Mouse (Mus musculus) heart, postnatal 25 days (tissue): Measurements from ENCODE around the gene Fhit. TPM values are rescaled to one million over a fixed set of nuclear protein-coding genes. Genes with fewer than 3 reads are reported as not detected.

Source experiments
- DNase-seq: peaks from one replicate; pipeline ENCODE4 v3.0.0; 2022; ENCODE audit warnings: low spot score
- intact Hi-C: fragments of 180-260 bp; cut with DNase I; formaldehyde crosslinking; loops from one replicate; pipeline ENCODE4 v1.15.1; 2025
- total RNA-seq, 2 experiments: library from RNA; stranded (reverse); gene quantifications; 2 replicates each; pipeline ENCODE4 v1.2.3; 2021

The Fhit gene
- total RNA-seq, 2 experiments from 2014 or later: 2.9 to 4.0 TPM

- intact Hi-C loops: no loop called here
These were observed 940.0 kb downstream of the Fhit start for GRCm38 (mm10) chr14:10221847-10222246.

GRCm38 (mm10) chr14:10213216-10213615 lies 948.6 kb downstream of the Fhit start:
- intact Hi-C loops: no loop called here
- no peak for DNase-seq

More at GRCm38 (mm10) chr14:10221847-10222246, 940.0 kb downstream of the Fhit start:
- no peak for DNase-seq

- intact Hi-C loops: no loop called here
- no peak for DNase-seq
These were observed 950.7 kb downstream of the Fhit start for GRCm38 (mm10) chr14:10211184-10211583.

GRCm38 (mm10) chr14:10209007-10209406 lies 952.8 kb downstream of the Fhit start:
- intact Hi-C loops: no loop called here
- no peak for DNase-seq

- intact Hi-C loops: no loop called here
- no peak for DNase-seq
These were observed 956.1 kb downstream of the Fhit start for GRCm38 (mm10) chr14:10205699-10206098.

- no peak for DNase-seq
- intact Hi-C loops: no loop called here
These were observed 956.5 kb downstream of the Fhit start for GRCm38 (mm10) chr14:10205290-10205689.

- no peak for DNase-seq
- intact Hi-C loops: no loop called here
These were observed 967.7 kb downstream of the Fhit start for GRCm38 (mm10) chr14:10194130-10194529.

- DNase-seq: no peak
- intact Hi-C loops: no loop called here
These were observed 990.1 kb downstream of the Fhit start for GRCm38 (mm10) chr14:10171761-10172160.

- DNase-seq: no peak
- intact Hi-C loops: no loop called here
These were observed 995.0 kb downstream of the Fhit start for GRCm38 (mm10) chr14:10166641-10167429.

GRCm38 (mm10) chr14:10149872-10150271 lies 1012.0 kb downstream of the Fhit start:
- intact Hi-C loops: no loop called here
- DNase-seq: no peak

GRCm38 (mm10) chr14:10139311-10139710 lies 1022.5 kb downstream of the Fhit start:
- no peak for DNase-seq

GRCm38 (mm10) chr14:10133873-10134272 lies 1028.0 kb downstream of the Fhit start:
- no peak for DNase-seq
- intact Hi-C loops: no loop called here

More at GRCm38 (mm10) chr14:10139311-10139710, 1022.5 kb downstream of the Fhit start:
- intact Hi-C loops: no loop called here

- DNase-seq: no peak
These were observed 1032.2 kb downstream of the Fhit start for GRCm38 (mm10) chr14:10129675-10130074.

GRCm38 (mm10) chr14:10129088-10129487 lies 1032.7 kb downstream of the Fhit start:
- intact Hi-C loops: no loop called here
- no peak for DNase-seq

More at GRCm38 (mm10) chr14:10129675-10130074, 1032.2 kb downstream of the Fhit start:
- intact Hi-C loops: no loop called here

- intact Hi-C loops: no loop called here
- DNase-seq: no peak
These were observed 1035.3 kb downstream of the Fhit start for GRCm38 (mm10) chr14:10126536-10126935.

- intact Hi-C loops: no loop called here
- DNase-seq: no peak
These were observed 1039.7 kb downstream of the Fhit start for GRCm38 (mm10) chr14:10122176-10122575.

GRCm38 (mm10) chr14:10096236-10096635 lies 1065.6 kb downstream of the Fhit start:
- no peak for DNase-seq
- intact Hi-C loops: no loop called here

- DNase-seq: no peak
- intact Hi-C loops: no loop called here
These were observed 1082.8 kb downstream of the Fhit start for GRCm38 (mm10) chr14:10079062-10079461.

- intact Hi-C loops: no loop called here
- DNase-seq: no peak
These were observed 1111.9 kb downstream of the Fhit start for GRCm38 (mm10) chr14:10049947-10050346.

GRCm38 (mm10) chr14:10047123-10047783 lies 1114.6 kb downstream of the Fhit start:
- DNase-seq: no peak
- intact Hi-C loops: no loop called here
